Mouse (Mus musculus) lung, postnatal 0 days (tissue): Measurements from ENCODE around the gene Dyrk3.

Experiments
- CTCF ChIP-seq: IDR thresholded peaks from 2 replicates; pipeline ENCODE4 v1.5.1; 2016; ENCODE audit warnings: antibody characterized with exemption, mild to moderate bottlenecking
- EP300 ChIP-seq: IDR thresholded peaks from 2 replicates; pipeline ENCODE4 v1.6.1; 2016; ENCODE audit warnings: antibody characterized with exemption, mild to moderate bottlenecking, control low read depth

DNA sequence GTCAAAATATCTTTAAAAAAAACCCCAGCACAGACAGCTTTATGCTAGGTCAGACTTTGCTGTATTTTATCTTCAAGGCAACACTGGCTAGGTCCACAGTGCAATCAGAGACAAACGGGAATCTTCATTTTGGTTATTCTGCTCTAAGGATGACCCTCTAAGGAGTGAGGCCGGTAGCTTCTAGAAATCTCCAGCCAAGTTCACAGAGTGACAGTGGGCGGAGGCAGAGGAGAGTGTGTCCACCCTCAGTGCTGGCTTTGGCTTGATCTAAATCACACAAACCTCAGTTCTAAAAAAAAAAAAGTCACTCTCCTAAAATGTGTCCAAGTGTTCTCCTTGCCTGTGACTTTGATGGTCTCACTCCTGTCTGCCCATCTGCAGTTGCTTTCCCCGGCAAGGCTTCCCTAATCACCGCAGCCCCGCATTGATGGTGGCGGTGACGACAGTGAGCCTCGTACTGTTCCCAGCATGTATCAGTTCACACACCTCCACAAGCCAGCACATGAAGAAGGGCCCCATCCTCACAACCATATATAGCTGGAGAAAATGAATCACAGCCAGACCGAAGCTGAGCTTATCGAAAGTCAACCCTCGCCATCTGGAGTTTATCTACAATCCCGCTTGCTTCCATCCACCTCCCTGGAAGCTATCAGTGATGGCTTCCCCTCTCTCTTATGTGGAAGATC lies 47.8 kb upstream of the Dyrk3 start:
- no peak for TF ChIP-seq CTCF
- no peak for TF ChIP-seq EP300
